Mouse (Mus musculus): ENCODE measurements around the gene Ndufa11.
A peak's percentile ranks its signal among the peaks of the same experiment; 100 is the strongest.

The Ndufa11 gene

DNA sequence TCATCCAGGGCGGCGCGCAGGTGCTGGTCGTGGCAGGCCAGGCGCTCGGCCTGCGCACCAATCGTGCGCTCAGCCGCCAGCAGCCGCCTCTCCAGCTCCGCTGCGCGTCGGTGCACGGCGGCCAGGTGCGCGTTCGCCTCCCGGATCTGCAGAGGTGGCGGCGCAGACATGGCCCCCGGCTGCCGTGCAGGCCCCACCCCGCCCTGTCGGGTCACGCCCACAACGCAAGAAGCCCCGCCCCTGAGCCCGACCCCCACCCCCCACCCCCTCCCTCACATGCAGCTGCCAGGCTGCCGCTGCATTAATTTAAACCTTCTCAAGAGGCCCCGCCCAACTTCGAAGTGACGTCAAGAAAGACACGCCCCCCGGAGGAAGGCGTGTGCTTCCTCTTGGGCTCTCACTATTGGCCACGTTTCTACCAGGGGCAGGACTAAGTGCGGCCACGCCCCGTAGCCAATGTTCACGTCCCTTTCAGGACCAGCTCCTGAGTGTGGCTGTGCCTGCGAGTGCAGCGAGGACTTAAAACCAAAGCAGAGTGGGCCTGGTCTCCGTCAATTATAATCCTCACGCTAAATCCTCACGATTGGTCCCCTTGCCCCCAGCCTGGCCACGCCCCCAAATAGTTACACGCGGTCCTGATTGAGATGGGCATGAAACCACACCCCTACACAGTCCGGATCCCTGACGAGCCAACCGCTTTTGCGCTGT lies 758 bp upstream of the Ndufa11 start:
- DNase-seq (ENCODE audit: low spot score), result peak; percentile 97

DNA sequence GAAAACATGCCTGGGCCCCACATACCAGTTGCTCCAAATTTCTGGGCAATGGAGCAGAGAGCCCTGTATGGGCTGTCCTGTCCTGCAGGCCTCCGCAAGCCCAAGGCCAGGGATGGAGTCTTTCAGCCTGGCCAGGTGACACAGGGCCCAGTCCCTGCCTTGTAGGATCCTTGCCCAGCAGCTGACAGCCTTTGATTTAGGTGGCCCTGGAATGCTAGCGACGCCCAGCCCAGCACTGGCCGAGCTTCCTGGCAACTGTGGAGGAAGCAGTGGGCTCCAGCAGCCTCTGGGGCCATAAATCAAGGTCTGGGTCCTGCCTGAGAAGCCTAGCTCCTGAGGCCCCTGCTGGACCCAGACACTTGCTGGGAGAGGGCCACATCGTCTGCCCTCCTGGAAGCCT lies 4.9 kb downstream of the Ndufa11 start:
- DNase-seq (ENCODE audit: low spot score), result no peak

DNA sequence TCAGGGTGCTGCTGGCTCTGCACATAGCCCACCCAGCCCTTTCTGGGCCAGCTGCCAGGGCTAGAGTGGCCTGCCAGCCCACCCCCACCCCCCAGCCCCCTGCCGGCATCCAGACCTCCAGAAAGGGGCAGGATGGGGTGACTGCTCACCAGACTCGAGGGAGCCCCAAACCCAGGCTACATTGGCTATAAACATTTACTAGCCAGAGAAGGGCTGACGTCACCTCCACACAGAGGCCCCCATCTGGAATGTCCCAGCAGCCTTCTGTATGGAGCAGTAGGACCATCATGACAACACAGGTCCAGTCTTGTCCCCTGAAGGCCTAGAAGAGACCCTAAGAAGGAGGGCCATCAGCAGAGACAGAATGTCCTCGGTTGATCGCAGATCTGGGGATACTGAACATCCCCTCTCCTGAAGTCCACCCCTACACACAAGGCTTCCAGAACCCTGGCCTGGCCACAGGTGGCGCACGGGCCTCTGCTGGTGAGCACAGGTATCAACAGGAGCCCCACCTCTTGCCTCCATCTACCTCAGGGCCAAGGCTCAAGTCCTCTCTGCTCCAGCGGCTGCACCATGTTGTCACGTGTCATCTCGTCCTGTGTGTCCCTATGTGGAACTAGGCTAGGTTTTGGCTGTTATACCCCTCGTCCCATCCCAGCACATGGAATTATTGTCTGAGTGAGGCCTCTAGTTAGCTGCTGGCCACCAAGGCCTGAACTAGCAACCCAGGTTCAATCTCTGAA lies 6.0 kb downstream of the Ndufa11 start:
- no peak for DNase-seq (ENCODE audit: low spot score)

DNA sequence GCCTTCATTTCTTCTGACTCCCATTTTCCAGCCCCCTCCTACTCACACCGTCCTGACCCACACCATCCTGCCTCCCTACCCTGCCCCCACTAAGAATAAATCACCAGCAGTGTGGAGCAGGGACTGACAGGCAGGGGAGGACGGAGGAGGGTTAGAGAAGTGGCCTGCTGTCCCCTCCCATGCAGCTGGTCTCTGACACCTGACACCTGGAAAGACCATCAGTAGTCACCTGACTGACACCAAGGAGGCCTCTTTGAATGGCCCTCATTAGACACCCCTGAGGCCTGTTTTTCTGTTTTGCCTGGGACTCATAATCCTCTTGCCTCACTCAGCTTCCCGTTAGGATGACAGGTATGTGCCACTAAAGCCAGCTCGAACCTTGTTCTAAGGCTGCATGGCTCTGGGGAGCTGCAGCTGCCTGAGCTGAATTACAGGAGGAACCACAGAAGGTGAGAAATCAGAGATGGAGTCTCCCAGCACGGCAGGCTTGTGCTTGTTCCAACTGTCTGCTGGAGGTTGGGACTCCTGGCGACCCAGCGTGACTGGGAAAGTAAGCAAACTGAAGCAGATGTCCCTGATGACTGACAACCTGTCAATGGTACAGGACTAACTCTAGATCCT lies 9.6 kb downstream of the Ndufa11 start:
- DNase-seq (ENCODE audit: low spot score), result no peak

DNA sequence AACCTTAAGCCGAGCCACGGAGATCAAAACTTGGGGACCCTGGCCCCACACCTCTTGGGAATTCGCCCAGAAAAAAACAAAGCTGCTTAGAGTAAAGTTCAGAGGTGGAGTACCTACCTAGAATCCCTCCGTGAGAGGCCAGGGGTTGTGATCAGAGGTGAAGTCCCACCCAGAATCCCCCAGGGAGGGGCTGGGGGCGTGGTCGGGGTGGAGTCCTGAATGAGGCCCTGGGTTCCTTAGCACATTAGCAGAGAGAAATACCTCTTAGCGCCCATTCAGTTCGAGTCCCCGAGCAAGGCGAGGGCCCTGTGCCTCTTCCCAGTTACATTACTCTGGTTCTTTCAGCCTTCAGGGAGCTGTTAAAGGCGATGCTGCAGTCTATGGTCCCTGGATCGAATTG lies 10.1 kb downstream of the Ndufa11 start:
- DNase-seq (ENCODE audit: low spot score), result no peak

DNA sequence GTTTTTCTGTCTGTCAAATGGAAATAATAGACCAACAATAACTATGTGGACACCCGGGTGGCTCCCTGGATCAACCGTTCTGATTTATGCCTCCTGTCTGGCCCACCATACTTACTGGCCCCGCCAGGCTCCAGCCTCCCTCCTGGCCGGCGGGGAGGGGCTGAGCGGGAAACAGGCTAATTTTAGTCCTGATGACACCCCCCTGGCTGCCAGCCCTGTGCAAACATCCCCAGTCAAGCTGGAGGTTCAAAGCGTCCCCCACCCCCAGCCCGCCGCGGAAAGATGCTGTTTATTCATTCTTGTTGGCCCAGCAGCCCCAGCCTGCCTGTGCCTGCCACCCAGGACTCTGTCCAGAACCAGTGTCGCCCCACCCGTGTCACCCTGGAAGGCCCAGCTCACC lies 10.6 kb downstream of the Ndufa11 start:
- no peak for DNase-seq (ENCODE audit: low spot score)

DNA sequence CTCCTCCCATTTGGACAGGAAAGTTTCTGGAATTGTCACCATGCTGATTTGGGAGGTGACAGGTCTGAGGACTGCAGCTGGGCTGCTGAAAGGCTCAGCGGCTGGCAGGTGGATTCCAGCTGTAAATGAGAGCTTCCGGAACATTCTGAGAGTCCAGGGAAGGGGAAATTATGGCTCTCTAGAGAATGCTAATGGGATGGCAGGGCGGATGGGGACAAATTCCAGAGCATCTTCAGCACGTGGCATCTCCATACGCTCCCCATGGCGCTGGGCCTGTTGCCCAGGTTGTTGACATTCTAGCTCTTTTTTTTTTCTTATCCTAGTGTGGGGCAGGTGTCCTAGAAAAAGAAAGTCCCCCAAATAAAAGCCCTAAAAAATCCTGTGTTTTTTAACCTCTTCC lies 11.6 kb downstream of the Ndufa11 start:
- no peak for DNase-seq (ENCODE audit: low spot score)

DNA sequence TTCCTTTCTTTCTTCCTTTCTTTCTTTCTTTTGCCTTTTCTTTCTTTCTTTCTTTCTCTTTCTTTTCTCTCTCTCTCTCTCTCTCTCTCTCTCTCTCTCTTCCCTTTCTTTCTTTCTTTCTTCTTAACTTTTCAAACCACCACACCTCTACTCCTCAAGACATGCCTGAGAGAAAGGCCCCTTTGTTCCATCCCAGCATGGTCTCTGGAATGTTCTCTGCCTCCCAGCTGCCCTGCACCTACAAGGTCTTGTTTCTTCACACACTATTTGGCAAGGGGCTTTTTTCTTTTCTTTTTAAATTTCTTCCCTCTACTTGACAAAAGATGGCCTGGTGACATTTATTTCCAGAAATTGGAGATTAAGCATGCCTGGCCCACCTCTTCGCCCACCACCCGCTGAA lies 12.1 kb downstream of the Ndufa11 start:
- DNase-seq (ENCODE audit: low spot score), result no peak

DNA sequence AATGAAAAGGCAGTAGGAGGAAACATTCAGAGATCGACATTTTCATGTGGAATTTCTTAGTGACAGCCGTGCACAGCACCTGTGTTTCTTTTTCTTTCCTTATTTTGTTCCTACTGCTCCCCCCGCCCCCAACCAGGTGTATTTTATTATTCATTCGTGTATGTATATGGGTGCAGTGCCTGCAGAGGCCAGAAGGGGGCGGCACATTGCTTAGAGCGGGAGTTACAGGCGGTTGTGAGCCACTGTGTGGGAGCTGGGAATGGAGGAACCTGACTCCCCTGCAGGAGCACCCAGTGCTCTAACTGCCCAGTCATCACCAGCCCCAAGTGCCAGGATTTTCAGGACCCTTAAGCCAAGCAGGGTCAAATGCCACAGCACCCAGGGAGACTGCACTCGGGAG lies 19.0 kb downstream of the Ndufa11 start:
- DNase-seq (ENCODE audit: low spot score), result no peak

DNA sequence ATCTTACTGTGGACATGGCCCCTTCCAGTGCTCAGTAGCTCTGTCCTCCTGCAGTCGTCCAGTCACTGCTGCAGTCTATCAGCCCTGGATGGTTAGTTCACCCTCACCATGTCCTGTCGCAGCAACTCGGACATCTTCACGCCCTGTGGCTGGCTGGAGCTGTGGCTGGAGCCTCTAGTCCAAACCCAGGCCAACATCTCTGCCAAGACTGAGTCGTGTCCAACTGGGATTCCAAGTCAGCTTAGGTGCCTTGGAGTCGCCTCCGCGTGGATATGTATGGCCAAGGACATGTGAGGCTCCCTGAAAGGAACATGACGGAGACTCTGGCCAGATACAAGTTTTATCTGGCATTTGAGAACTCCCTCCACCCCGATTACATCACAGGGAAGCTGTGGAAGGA lies 20.7 kb downstream of the Ndufa11 start:
- DNase-seq (ENCODE audit: low spot score), result no peak

DNA sequence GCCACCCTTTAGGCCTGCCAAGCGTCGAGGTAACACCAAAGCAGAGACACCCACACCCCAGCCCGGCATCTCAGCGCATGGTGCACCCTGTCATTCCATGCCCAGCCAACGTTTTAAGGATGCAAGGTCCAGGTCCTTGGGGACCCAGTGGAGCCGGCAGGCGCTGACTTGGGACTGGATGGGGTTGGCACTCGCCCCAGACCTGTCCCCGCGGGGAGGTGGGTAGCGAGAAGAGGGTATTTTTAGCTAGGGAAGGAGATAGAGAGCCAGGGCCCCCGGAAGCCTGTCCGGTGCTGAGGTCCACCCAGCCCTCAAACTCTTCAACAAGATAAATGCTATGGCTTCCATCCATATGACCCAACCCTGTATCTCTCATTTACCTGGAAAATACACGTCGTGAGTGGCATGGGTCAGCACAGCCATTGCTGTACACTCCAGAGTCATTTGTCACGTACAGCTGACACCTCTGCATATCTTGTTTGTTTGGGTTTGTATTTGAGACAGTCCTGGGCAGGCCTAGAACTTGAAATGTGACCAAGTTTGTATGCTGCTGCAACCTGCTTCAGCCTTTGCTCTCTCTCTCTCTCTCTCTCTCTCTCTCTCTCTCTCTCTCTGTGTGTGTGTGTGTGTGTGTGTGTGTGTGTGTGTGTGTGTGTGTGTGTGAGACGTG lies 22.7 kb downstream of the Ndufa11 start:
- DNase-seq (ENCODE audit: low spot score), result no peak

DNA sequence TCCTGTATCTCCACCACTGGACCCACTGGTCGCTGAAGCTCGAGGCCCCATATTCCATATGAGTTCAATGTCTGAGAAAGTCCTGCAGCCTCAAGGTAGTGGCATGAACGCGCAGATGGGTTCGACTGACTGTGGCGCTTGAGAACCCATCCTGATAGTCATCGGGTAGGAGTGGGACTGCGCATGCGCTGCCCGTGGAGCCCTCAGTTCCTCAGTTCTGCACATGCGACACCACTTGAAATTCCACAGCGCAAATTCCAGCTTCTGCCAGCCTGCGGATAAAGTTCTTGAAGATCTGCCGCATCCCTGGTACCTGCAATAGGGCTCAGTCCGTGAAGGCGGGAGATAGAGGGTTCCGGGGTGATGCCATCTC lies 23.2 kb downstream of the Ndufa11 start:
- DNase-seq (ENCODE audit: low spot score), result no peak

DNA sequence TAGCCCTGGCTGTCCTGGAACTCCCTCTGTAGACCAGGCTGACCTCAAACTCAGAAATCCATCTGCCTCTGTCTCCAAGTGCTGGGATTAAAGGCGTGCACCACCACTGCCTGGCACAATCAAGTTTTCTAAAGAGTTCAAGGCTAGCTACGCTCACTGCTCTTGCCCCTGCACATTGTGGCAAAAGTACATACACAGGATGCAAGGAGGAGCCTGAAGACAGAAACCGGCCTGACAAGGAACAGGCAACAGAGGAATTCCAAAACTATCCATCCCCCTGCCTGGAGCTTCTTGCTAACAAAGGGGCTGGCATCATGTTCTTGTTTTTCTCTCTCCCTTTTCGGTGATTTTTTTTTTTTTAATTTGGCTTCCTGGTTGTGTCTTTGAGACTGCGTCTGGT lies 26.6 kb downstream of the Ndufa11 start:
- no peak for DNase-seq (ENCODE audit: low spot score)

DNA sequence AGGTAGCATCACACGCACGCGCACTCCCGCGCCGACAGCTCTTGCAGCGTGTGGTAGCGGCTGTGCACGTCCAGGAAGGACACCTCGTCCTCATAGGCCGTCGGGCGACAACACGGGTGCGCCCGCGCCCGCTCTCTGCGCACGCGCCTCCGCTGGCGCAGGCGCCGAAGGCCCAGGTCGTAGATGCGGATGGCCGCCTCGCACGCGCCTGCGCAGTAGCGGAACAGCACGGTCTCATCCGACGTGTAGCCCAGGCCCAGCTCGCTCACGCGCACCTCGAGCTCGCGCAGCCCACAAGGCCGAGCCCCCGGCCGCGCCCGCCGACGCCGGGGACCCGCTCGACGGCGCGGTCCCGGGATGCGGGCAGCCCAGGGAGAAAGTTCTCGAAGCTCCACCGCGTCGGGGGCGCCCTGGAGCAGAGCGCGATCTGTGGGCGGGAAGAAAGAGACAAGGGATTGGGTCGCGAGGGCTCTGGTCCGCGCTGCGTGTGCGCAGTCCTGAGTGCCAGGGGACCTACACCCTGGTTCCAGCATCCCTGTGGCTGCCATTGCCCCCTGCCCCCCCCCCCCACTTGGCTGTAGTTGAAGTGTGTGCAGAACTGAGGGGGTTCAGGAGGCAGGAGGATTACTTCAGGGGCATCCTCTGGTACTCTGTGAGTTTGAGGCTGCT lies 34.0 kb downstream of the Ndufa11 start:
- DNase-seq (ENCODE audit: low spot score), result no peak

DNA sequence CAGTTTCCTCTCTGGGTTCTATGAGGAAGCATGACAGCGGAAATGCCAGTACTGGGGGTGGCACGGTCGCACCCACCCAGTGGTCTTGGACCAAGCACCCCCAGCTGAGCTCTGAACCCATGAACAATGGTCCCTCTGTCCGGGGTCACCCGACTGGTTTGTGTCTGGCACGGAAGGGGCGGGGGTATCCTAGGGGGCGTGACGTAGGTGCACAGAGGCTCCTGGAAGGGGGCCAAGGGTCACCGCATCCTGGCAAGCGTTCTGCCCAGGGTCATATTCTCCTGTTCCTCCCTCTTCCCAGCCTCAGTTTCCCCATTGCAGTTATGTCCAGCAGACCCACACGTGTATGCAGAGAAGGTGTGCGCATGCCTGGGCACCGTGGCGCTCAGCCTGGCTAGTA lies 35.9 kb downstream of the Ndufa11 start:
- DNase-seq (ENCODE audit: low spot score), result no peak

DNA sequence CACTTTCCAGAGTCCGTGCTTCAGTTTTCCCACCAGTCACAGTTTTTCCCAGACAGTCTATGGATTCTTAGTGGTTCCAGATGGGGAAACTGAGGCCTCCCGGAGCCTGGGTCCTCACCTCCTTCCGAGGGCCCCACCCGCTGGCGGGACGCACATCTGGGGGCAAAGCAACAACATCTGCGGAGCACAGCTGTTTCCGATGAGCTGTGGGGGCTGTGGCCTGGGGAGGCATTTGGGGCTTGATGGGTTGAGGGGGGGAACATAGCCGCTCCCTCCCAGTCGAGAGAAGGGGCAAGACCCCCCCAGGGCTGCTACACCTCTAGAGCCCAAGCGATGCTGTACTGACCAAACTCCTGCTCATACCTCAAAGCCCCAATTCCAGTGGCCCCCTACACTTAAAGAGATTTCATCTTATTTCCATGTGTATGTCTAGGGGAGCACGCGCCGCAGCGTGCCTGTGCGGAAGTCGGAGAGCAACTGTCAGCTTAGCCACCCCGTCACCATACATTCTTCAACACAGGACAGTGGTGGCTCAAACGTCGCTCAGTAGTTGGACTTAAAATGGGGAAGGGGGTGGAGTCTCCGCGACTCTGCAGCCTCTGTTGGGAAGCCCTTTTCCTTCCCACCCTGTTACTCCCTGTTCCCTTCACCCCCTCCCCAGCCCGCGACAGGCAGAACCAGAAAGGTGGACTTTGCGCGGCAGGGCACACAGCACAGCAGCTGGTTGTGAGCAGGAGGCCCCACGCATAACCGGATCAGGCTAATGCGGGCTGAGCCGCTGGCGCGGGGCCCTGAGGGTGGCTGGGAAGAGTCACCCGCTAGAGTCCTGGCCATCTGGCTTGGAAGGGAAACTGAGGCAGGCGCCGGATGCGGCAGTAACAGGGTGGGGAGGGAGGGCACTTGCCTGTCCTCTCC lies 37.0 kb downstream of the Ndufa11 start:
- no peak for DNase-seq (ENCODE audit: low spot score)

DNA sequence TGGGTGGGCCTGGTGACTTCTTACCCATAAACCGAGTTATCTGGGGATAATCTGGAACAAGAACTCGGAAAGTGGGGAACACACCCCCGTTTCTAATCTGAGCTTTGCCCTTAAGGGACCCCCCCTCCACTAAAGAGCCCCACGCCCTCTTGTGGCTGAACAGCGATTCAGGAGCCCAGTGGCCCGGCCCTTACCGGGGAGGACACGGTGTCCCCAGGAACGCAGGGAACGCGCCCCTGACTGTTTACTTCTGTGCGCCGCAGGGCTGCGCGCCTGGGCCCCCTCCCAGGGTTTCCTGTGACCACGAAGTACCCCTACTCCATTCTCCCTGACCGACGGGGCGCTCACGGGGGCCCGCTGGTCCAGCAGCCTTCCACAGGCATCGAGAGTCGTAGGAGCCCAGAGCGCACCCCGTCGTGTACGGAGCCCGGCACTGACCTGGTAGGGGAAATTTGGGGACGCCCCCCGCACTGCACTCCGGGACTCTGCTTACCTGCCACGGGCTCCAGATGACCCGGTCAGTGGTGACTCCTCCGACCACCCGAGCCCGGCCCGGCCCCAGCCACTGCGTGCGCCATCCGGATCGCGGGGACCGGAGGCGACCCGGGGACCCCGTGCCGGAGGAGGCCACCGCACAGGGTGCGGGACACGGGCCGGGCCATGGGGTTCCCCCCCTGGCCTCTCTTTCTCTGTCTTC lies 39.3 kb downstream of the Ndufa11 start:
- no peak for DNase-seq (ENCODE audit: low spot score)

DNA sequence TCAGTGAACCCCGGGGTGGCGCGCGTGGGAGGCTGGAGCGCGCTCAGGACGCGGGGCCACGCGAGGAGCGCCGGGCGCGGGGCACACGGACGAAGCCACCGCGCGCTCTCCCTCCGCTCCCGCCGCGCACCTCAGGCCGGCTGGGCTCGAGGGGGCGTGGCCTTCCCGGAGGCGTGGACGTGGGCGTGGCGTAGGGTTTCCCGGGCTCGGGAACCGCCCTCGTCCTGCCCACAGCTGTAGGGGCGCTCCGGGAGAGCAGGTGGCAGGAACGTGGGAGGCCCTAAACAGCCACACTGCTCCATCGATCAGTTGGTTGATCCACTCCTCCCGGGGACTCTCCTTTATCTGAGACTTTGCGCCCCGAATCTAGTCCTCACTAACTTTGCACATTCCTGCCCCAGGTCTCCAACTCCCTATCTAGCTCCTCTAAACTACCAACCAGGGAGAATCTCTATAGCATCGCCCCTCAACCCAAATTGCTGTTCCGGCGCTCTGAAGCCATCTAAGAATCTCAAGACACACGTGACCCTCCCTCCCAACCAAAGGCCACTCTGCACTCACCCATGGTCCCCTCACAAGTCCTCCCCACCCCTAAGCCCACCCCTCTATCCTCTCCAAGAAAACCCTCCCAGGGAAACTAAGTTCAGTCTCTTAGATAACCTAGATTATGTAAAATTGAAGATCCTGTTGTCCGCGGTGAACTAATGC lies 40.0 kb downstream of the Ndufa11 start, which contains the start of gene Nrtn:
Nrtn (minus strand) TSS at position 115 of the 708 bp plus-strand sequence.
- DNase-seq (ENCODE audit: low spot score), result no peak

DNA sequence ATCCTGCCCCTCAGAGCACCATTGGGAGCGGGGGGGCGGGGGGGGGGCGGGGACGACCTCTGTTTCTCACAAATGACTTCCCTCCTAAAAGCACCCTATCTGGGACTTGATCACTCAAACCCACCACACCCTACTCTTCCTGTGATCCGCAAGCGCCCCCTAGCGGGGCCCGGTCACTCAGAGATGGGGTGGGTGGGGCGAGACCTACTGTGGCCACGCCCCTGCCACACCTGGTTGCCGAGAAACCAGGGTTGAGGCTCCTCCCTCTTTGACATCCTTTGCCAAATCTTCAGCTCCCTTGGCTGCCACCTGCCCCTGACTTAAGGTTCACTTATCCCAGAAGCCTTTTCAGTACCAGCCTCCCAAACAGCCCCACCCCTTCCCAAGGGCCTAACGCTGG lies 40.6 kb downstream of the Ndufa11 start:
- peak; percentile 84 for DNase-seq (ENCODE audit: low spot score)

DNA sequence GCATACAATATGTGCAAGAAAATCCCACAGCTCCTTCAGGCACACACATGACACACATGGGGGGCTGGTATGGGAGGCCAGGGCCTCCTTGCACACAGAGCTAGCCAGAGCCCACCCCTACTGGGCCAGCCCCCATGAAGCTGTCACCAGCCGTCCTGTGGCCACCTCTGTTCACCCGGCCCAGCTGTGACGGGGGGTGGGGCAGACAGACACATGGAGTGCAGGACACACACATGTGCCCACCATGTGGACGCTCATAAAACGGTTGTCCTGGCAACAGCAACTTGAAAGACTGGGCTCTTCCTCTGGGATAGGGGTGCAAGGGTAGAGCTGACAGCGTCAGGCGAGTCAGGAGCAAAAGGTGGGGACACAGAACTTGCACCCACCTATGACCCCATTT lies 41.7 kb downstream of the Ndufa11 start:
- no peak for DNase-seq (ENCODE audit: low spot score)
